Mouse (Mus musculus): ENCODE data around the gene Camk2d. TPM values are rescaled to one million over a fixed set of nuclear protein-coding genes. Genes with fewer than 3 reads are reported as not detected.

Camk2d gene
- polyA plus RNA-seq, 1 experiment from 2014 or later = 23.8 TPM

- no peak for ATAC-seq (ENCODE audit: low FRiP score, low TSS enrichment)
- H3K4me3 ChIP-seq (ENCODE audit: low read length) = no peak overlapping the region
- H3K4me2 ChIP-seq (replicated peaks; ENCODE audit: low read depth, low read length) = no peak overlapping the region
- no peaks in the 10 kb centered on the region for H3K27me3 ChIP-seq (ENCODE audit: insufficient read depth, low read length)
- H3K9me3 ChIP-seq (ENCODE audit: low read length) = no peaks in the 10 kb centered on the region
- no peak overlapping the region for H3K9ac ChIP-seq (replicated peaks; ENCODE audit: low read length)
- H3K36me3 ChIP-seq (ENCODE audit: insufficient read depth, low read length) = no peaks in the 10 kb centered on the region
- H3K4me1 ChIP-seq (ENCODE audit: insufficient read depth, low read length) = peaks cover 7% of the 10 kb centered on the region; the same call in 1 of the 2 replicates
- H3K27ac ChIP-seq (ENCODE audit: low read length) = no peak overlapping the region
- 88% methylated on average over 8 of the region's 8 CpGs for WGBS
These were observed 29.6 kb downstream of the Camk2d start for GRCm38 (mm10) chr3:126625764-126626040.

GRCm38 (mm10) chr3:126627968-126628367 lies 31.9 kb downstream of the Camk2d start:
- Histone ChIP-seq H3K9me3 (ENCODE audit: low read length) (no peaks in the 10 kb centered on the region), H3K27ac (ENCODE audit: low read length) (no peak overlapping the region), H3K36me3 (ENCODE audit: insufficient read depth, low read length) (no peaks in the 10 kb centered on the region), H3K4me3 (ENCODE audit: low read length) (no peak overlapping the region), H3K4me2 (replicated peaks; ENCODE audit: low read depth, low read length) (no peak overlapping the region), H3K9ac (replicated peaks; ENCODE audit: low read length) (no peak overlapping the region), H3K4me1 (ENCODE audit: insufficient read depth, low read length) (peaks cover 7% of the 10 kb centered on the region; the same call in 1 of the 2 replicates), H3K27me3 (ENCODE audit: insufficient read depth, low read length) (no peaks in the 10 kb centered on the region)
- no peak for ATAC-seq (ENCODE audit: low FRiP score, low TSS enrichment)
- 76% methylated on average over 4 of the region's 4 CpGs for WGBS

- Histone ChIP-seq H3K4me1 (ENCODE audit: insufficient read depth, low read length) (peaks cover 7% of the 10 kb centered on the region; the same call in 1 of the 2 replicates), H3K9ac (replicated peaks; ENCODE audit: low read length) (no peak overlapping the region), H3K9me3 (ENCODE audit: low read length) (no peaks in the 10 kb centered on the region), H3K27ac (ENCODE audit: low read length) (no peak overlapping the region), H3K4me3 (ENCODE audit: low read length) (no peak overlapping the region), H3K27me3 (ENCODE audit: insufficient read depth, low read length) (no peaks in the 10 kb centered on the region), H3K36me3 (ENCODE audit: insufficient read depth, low read length) (no peaks in the 10 kb centered on the region), H3K4me2 (replicated peaks; ENCODE audit: low read depth, low read length) (no peak overlapping the region)
- ATAC-seq (ENCODE audit: low FRiP score, low TSS enrichment) = no peak
- WGBS = 51% methylated on average over 3 of the region's 3 CpGs
These were observed 32.3 kb downstream of the Camk2d start for GRCm38 (mm10) chr3:126628380-126628779.

GRCm38 (mm10) chr3:126629040-126629439 lies 32.9 kb downstream of the Camk2d start:
- no peak for ATAC-seq (ENCODE audit: low FRiP score, low TSS enrichment)
- H3K27ac ChIP-seq (ENCODE audit: low read length) = no peak overlapping the region

GRCm38 (mm10) chr3:126630111-126630869 lies 34.2 kb downstream of the Camk2d start:
- H3K9me3 ChIP-seq (ENCODE audit: low read length) = no peaks in the 10 kb centered on the region
- no peak overlapping the region for H3K9ac ChIP-seq (replicated peaks; ENCODE audit: low read length)
- no peaks in the 10 kb centered on the region for H3K36me3 ChIP-seq (ENCODE audit: insufficient read depth, low read length)
- 85% methylated on average over 19 of the region's 19 CpGs for WGBS
- no peak overlapping the region for H3K4me3 ChIP-seq (ENCODE audit: low read length)
- H3K4me1 ChIP-seq (ENCODE audit: insufficient read depth, low read length) = peaks cover 7% of the 10 kb centered on the region; the same call in 1 of the 2 replicates
- no peak for ATAC-seq (ENCODE audit: low FRiP score, low TSS enrichment)
- no peak overlapping the region for H3K27ac ChIP-seq (ENCODE audit: low read length)
- H3K4me2 ChIP-seq (replicated peaks; ENCODE audit: low read depth, low read length) = no peak overlapping the region
- no peaks in the 10 kb centered on the region for H3K27me3 ChIP-seq (ENCODE audit: insufficient read depth, low read length)

More at GRCm38 (mm10) chr3:126629040-126629439, 32.9 kb downstream of the Camk2d start:
- 88% methylated on average over 2 of the region's 2 CpGs for WGBS
- no peaks in the 10 kb centered on the region for H3K27me3 ChIP-seq (ENCODE audit: insufficient read depth, low read length)
- H3K9me3 ChIP-seq (ENCODE audit: low read length) = no peaks in the 10 kb centered on the region
- H3K4me1 ChIP-seq (ENCODE audit: insufficient read depth, low read length) = peaks cover 7% of the 10 kb centered on the region; the same call in 1 of the 2 replicates
- no peak overlapping the region for H3K9ac ChIP-seq (replicated peaks; ENCODE audit: low read length)
- H3K4me3 ChIP-seq (ENCODE audit: low read length) = no peak overlapping the region
- no peaks in the 10 kb centered on the region for H3K36me3 ChIP-seq (ENCODE audit: insufficient read depth, low read length)
- H3K4me2 ChIP-seq (replicated peaks; ENCODE audit: low read depth, low read length) = no peak overlapping the region

GRCm38 (mm10) chr3:126631583-126631982 lies 35.5 kb downstream of the Camk2d start:
- Histone ChIP-seq H3K4me1 (ENCODE audit: insufficient read depth, low read length) (peaks cover 5% of the 10 kb centered on the region; the same call in 1 of the 2 replicates), H3K4me3 (ENCODE audit: low read length) (no peak overlapping the region), H3K36me3 (ENCODE audit: insufficient read depth, low read length) (no peaks in the 10 kb centered on the region), H3K4me2 (replicated peaks; ENCODE audit: low read depth, low read length) (no peak overlapping the region), H3K27ac (ENCODE audit: low read length) (no peak overlapping the region), H3K27me3 (ENCODE audit: insufficient read depth, low read length) (no peaks in the 10 kb centered on the region), H3K9me3 (ENCODE audit: low read length) (no peaks in the 10 kb centered on the region), H3K9ac (replicated peaks; ENCODE audit: low read length) (no peak overlapping the region)
- WGBS = 84% methylated on average over 8 of the region's 8 CpGs
- ATAC-seq (ENCODE audit: low FRiP score, low TSS enrichment) = no peak

- ATAC-seq (ENCODE audit: low FRiP score, low TSS enrichment) = no peak
- WGBS = 84% methylated on average over 7 of the region's 7 CpGs
These were observed 36.5 kb downstream of the Camk2d start for GRCm38 (mm10) chr3:126632580-126632979.

GRCm38 (mm10) chr3:126634171-126634570 lies 38.1 kb downstream of the Camk2d start:
- no peaks in the 10 kb centered on the region for H3K36me3 ChIP-seq (ENCODE audit: insufficient read depth, low read length)
- no peak overlapping the region for H3K9ac ChIP-seq (replicated peaks; ENCODE audit: low read length)
- 83% methylated on average over 6 of the region's 6 CpGs for WGBS
- peaks cover 2% of the 10 kb centered on the region for H3K4me1 ChIP-seq (ENCODE audit: insufficient read depth, low read length)
- no peaks in the 10 kb centered on the region for H3K9me3 ChIP-seq (ENCODE audit: low read length)
- no peak overlapping the region for H3K4me3 ChIP-seq (ENCODE audit: low read length)
- no peaks in the 10 kb centered on the region for H3K27me3 ChIP-seq (ENCODE audit: insufficient read depth, low read length)
- no peak for ATAC-seq (ENCODE audit: low FRiP score, low TSS enrichment)
- H3K27ac ChIP-seq (ENCODE audit: low read length) = no peak overlapping the region
- H3K4me2 ChIP-seq (replicated peaks; ENCODE audit: low read depth, low read length) = no peak overlapping the region

More at GRCm38 (mm10) chr3:126632580-126632979, 36.5 kb downstream of the Camk2d start:
- Histone ChIP-seq H3K4me2 (replicated peaks; ENCODE audit: low read depth, low read length) (no peak overlapping the region), H3K27ac (ENCODE audit: low read length) (no peak overlapping the region), H3K4me1 (ENCODE audit: insufficient read depth, low read length) (peaks cover 5% of the 10 kb centered on the region; the same call in 1 of the 2 replicates), H3K27me3 (ENCODE audit: insufficient read depth, low read length) (no peaks in the 10 kb centered on the region), H3K36me3 (ENCODE audit: insufficient read depth, low read length) (no peaks in the 10 kb centered on the region), H3K4me3 (ENCODE audit: low read length) (no peak overlapping the region), H3K9ac (replicated peaks; ENCODE audit: low read length) (no peak overlapping the region), H3K9me3 (ENCODE audit: low read length) (no peaks in the 10 kb centered on the region)

GRCm38 (mm10) chr3:126638259-126638658 lies 42.2 kb downstream of the Camk2d start:
- H3K36me3 ChIP-seq (ENCODE audit: insufficient read depth, low read length) = no peaks in the 10 kb centered on the region
- H3K9ac ChIP-seq (replicated peaks; ENCODE audit: low read length) = no peak overlapping the region
- H3K27ac ChIP-seq (ENCODE audit: low read length) = no peak overlapping the region
- H3K27me3 ChIP-seq (ENCODE audit: insufficient read depth, low read length) = no peaks in the 10 kb centered on the region
- H3K9me3 ChIP-seq (ENCODE audit: low read length) = no peaks in the 10 kb centered on the region
- WGBS = 70% methylated on average over 1 of the region's 1 CpGs
- no peak overlapping the region for H3K4me3 ChIP-seq (ENCODE audit: low read length)
- no peaks in the 10 kb centered on the region; the same call in 1 of the 2 replicates for H3K4me1 ChIP-seq (ENCODE audit: insufficient read depth, low read length)
- H3K4me2 ChIP-seq (replicated peaks; ENCODE audit: low read depth, low read length) = no peak overlapping the region
- no peak for ATAC-seq (ENCODE audit: low FRiP score, low TSS enrichment)

GRCm38 (mm10) chr3:126639098-126639513 lies 43.0 kb downstream of the Camk2d start:
- H3K4me3 ChIP-seq (ENCODE audit: low read length) = no peak overlapping the region
- 61% methylated on average over 5 of the region's 5 CpGs for WGBS
- H3K9me3 ChIP-seq (ENCODE audit: low read length) = no peaks in the 10 kb centered on the region
- H3K27me3 ChIP-seq (ENCODE audit: insufficient read depth, low read length) = no peaks in the 10 kb centered on the region
- H3K9ac ChIP-seq (replicated peaks; ENCODE audit: low read length) = no peak overlapping the region
- H3K27ac ChIP-seq (ENCODE audit: low read length) = no peak overlapping the region
- no peaks in the 10 kb centered on the region for H3K36me3 ChIP-seq (ENCODE audit: insufficient read depth, low read length)
- H3K4me1 ChIP-seq (ENCODE audit: insufficient read depth, low read length) = peaks cover 5% of the 10 kb centered on the region; the same call in 1 of the 2 replicates
- no peak overlapping the region; the same call in 1 of the 2 replicates for H3K4me2 ChIP-seq (replicated peaks; ENCODE audit: low read depth, low read length)
- ATAC-seq (ENCODE audit: low FRiP score, low TSS enrichment) = 0 out of 2 replicates have a peak, but pooled peaks have one; percentile 59

Measured in kidney, embryonic 16.5 days (tissue).